Mouse (Mus musculus) brain, embryonic 14.5 days (tissue): ENCODE data around the gene Cnih2.

ENCODE experiments used
- CTCF ChIP-seq: fragments of 200-500 bp; IDR thresholded peaks from 2 replicates; pipeline ENCODE4 v1.5.1; 2012; ENCODE audit warnings: inconsistent platforms, mild to moderate bottlenecking, moderate library complexity, borderline replicate concordance; ENCODE audit not compliant: insufficient read depth, insufficient read length; ENCODE audit errors: extremely low read depth
- POLR2A ChIP-seq: fragments of 200-500 bp; IDR thresholded peaks from 2 replicates; pipeline ENCODE4 v1.6.1; 2012; ENCODE audit warnings: mild to moderate bottlenecking, inconsistent platforms, borderline replicate concordance; ENCODE audit not compliant: poor library complexity, insufficient read depth, insufficient read length, severe bottlenecking; ENCODE audit errors: extremely low read depth

DNA sequence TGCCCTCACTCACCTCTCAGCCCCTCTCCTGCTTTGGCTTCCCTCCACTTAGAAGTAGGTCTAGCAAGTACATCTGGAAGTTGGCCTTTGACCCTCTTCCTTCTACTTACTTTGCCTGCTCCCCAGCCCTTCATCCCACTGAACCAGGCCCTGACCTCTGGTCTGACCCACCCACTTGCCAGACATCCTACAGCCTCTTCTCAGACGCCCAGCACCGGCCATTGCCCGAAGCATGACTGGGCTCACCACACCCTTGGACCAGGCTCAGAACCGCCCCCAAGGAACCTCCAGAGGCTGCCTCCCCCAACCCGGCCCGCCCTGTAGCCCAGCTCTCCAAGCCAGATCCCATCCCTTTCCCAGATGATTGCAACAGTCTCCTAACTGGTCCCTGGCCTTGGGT, 35.9 kb downstream of the Cnih2 start:
- TF ChIP-seq CTCF, result no peak
- TF ChIP-seq POLR2A, result no peak
